Mouse (Mus musculus) kidney, adult 2 months (tissue): Measurements from ENCODE around the gene Fam129c.

ENCODE experiments used
- CTCF ChIP-seq: fragments of 200-500 bp; conservative IDR thresholded peaks from 2 replicates; pipeline ENCODE4 v1.5.1; 2011; ENCODE audit warnings: low read depth, mild to moderate bottlenecking, control low read depth, low read length, moderate library complexity, mixed read lengths; ENCODE audit not compliant: insufficient read depth, insufficient read length
- POLR2A ChIP-seq: fragments of 200-500 bp; IDR thresholded peaks from one replicate; pipeline ENCODE4 v1.6.1; 2011; ENCODE audit warnings: low read depth, low read length, control low read depth

DNA sequence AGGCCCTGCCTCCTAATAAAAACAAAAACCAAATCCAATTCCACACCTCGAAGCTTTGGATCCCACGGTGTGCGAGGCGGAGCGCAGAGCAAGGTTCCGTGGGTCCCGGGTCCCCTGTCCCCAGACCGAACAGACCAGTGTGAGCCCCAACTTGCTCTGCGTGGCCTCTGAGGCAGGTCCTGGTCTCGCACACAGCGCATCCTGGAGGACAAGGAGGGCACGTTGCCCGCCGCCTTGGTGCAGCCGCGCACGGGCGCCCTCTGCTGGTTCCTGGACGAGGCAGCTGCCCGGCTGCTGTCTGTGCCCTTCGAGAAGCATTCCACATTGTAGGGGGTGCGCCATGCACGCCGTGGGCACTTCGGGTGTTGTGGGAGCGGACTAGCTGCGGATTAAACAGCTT is 1.6 kb upstream of the Fam129c start:
- TF ChIP-seq POLR2A (no peak), CTCF (peak; percentile 95)
